ENCODE assay signal across 8 mouse cellular contexts in genomic region chr19:23144031-23144430, GRCm38 (mm10). TPM values are rescaled to one million over a fixed set of nuclear protein-coding genes. Genes with fewer than 3 reads are reported as not detected.
A peak's percentile ranks its signal among the peaks of the same experiment; 100 is the strongest.
DNase-seq lines count a peak whose midpoint lies in the region; ATAC-seq and TF ChIP-seq lines count a peak whose summit lies in the region.

No protein-coding gene starts in this region.

- H3K36me3 ChIP-seq in forebrain, postnatal 0 days (ENCODE audit: insufficient read depth) = no peaks in the 10 kb centered on the region
- H3K36me3 ChIP-seq in forebrain, embryonic 11.5 days (ENCODE audit: control insufficient read depth, insufficient read depth, low read length) = no peaks in the 10 kb centered on the region
- 0 out of 2 replicates have a peak, but pooled peaks cover 5% of the 10 kb centered on the region for H3K36me3 ChIP-seq in kidney, postnatal 0 days (ENCODE audit: insufficient read depth, low read length)
- H3K36me3 ChIP-seq in kidney, embryonic 14.5 days (ENCODE audit: control insufficient read depth, insufficient read depth, low read length) = no peaks in the 10 kb centered on the region
- no peaks in the 10 kb centered on the region for H3K36me3 ChIP-seq in liver, embryonic 12.5 days

- H3K4me2 ChIP-seq in forebrain, postnatal 0 days (ENCODE audit: low read depth) = peak overlapping the region; percentile 96
- no peak overlapping the region for H3K4me2 ChIP-seq in forebrain, embryonic 11.5 days (ENCODE audit: low read depth, low read length, severe bottlenecking)
- peak overlapping the region; percentile 92 for H3K4me2 ChIP-seq in kidney, postnatal 0 days (ENCODE audit: low read length)
- H3K4me2 ChIP-seq in kidney, embryonic 14.5 days (replicated peaks; ENCODE audit: low read depth, low read length) = no peak overlapping the region; the same call in 1 of the 2 replicates
- H3K4me2 ChIP-seq in liver, embryonic 12.5 days = peak overlapping the region; percentile 100; the same call in 1 of the 2 replicates

- TF ChIP-seq CTCF in forebrain, postnatal 0 days (IDR thresholded peaks at IDR 0.05; ENCODE audit: low read depth) = no peak
- TF ChIP-seq CTCF in kidney, postnatal 0 days (IDR thresholded peaks at IDR 0.05; ENCODE audit: low read depth) = no peak

- ATAC-seq in forebrain, postnatal 0 days = no peak
- ATAC-seq in forebrain, embryonic 11.5 days (replicated peaks; ENCODE audit: low FRiP score) = no peak
- ATAC-seq in kidney, postnatal 0 days (replicated peaks; ENCODE audit: low FRiP score, low read depth) = no peak
- ATAC-seq in kidney, embryonic 14.5 days (ENCODE audit: low FRiP score, low TSS enrichment) = no peak
- no peak for ATAC-seq in liver, embryonic 12.5 days

- no peak overlapping the region for H3K9ac ChIP-seq in forebrain, postnatal 0 days
- H3K9ac ChIP-seq in forebrain, embryonic 11.5 days (ENCODE audit: low read length) = no peak overlapping the region
- H3K9ac ChIP-seq in kidney, postnatal 0 days (ENCODE audit: low read depth, low read length) = no peak overlapping the region
- H3K9ac ChIP-seq in kidney, embryonic 14.5 days (ENCODE audit: low read depth, low read length) = no peak overlapping the region
- no peak overlapping the region for H3K9ac ChIP-seq in liver, embryonic 12.5 days

- peaks cover 10% of the 10 kb centered on the region; the same call in 1 of the 2 replicates for H3K27me3 ChIP-seq in forebrain, postnatal 0 days (ENCODE audit: insufficient read depth, low read length)
- peaks cover 18% of the 10 kb centered on the region for H3K27me3 ChIP-seq in forebrain, embryonic 11.5 days (ENCODE audit: control insufficient read depth, insufficient read depth, low read length)
- H3K27me3 ChIP-seq in kidney, postnatal 0 days (ENCODE audit: insufficient read depth, low read length) = no peaks in the 10 kb centered on the region
- no peaks in the 10 kb centered on the region; the same call in none of the 2 replicates for H3K27me3 ChIP-seq in kidney, embryonic 14.5 days (ENCODE audit: control insufficient read depth, insufficient read depth, low read length)
- H3K27me3 ChIP-seq in liver, embryonic 12.5 days (replicated peaks) = peaks cover 22% of the 10 kb centered on the region

- no peak overlapping the region for H3K27ac ChIP-seq in forebrain, postnatal 0 days (ENCODE audit: low read depth, low read length)
- H3K27ac ChIP-seq in forebrain, embryonic 11.5 days (ENCODE audit: low read depth, low read length) = no peak overlapping the region
- H3K27ac ChIP-seq in kidney, postnatal 0 days = no peak overlapping the region
- no peak overlapping the region for H3K27ac ChIP-seq in kidney, embryonic 14.5 days (ENCODE audit: low read depth, low read length)
- no peak overlapping the region for H3K27ac ChIP-seq in liver, embryonic 12.5 days

- no peaks in the 10 kb centered on the region for H3K9me3 ChIP-seq in forebrain, postnatal 0 days (ENCODE audit: low read length)
- H3K9me3 ChIP-seq in forebrain, embryonic 11.5 days (ENCODE audit: control insufficient read depth, low read length) = no peaks in the 10 kb centered on the region
- no peaks in the 10 kb centered on the region for H3K9me3 ChIP-seq in kidney, postnatal 0 days (replicated peaks; ENCODE audit: low read length)
- no peaks in the 10 kb centered on the region for H3K9me3 ChIP-seq in kidney, embryonic 14.5 days (ENCODE audit: control insufficient read depth, low read length)
- H3K9me3 ChIP-seq in liver, embryonic 12.5 days (replicated peaks) = no peaks in the 10 kb centered on the region

- DNase-seq in forebrain, postnatal 0 days = no peak
- no peak for DNase-seq in forebrain, embryonic 11.5 days (ENCODE audit: low spot score)
- no peak for DNase-seq in kidney, postnatal 0 days (ENCODE audit: low spot score)
- DNase-seq in ES-CJ7 (ENCODE audit: low read depth, low spot score) = peak; percentile 82
- DNase-seq in embryo, embryonic 10.5 days (ENCODE audit: low spot score) = no peak
- no peak for DNase-seq in adrenal gland, adult 8-10 months

- WGBS in forebrain, postnatal 0 days = 57% methylated on average over 9 of the region's 9 CpGs
- 65% methylated on average over 9 of the region's 9 CpGs for WGBS in forebrain, embryonic 11.5 days
- WGBS in kidney, postnatal 0 days = 64% methylated on average over 9 of the region's 9 CpGs
- 69% methylated on average over 9 of the region's 9 CpGs for WGBS in kidney, embryonic 14.5 days
- WGBS in liver, embryonic 12.5 days (ENCODE audit: insufficient replicate concordance) = 47% methylated on average over 9 of the region's 9 CpGs

- H3K4me3 ChIP-seq in forebrain, postnatal 0 days (ENCODE audit: low read depth, low read length) = peak overlapping the region; percentile 63
- no peak overlapping the region for H3K4me3 ChIP-seq in forebrain, embryonic 11.5 days (ENCODE audit: low read depth, low read length)
- peak overlapping the region; percentile 74 for H3K4me3 ChIP-seq in kidney, postnatal 0 days (replicated peaks; ENCODE audit: low read depth, low read length)
- H3K4me3 ChIP-seq in kidney, embryonic 14.5 days (ENCODE audit: low read length) = no peak overlapping the region
- no peak overlapping the region for H3K4me3 ChIP-seq in liver, embryonic 12.5 days

- peaks cover 5% of the 10 kb centered on the region; the same call in 1 of the 2 replicates for H3K4me1 ChIP-seq in forebrain, postnatal 0 days (ENCODE audit: insufficient read depth)
- H3K4me1 ChIP-seq in forebrain, embryonic 11.5 days (replicated peaks; ENCODE audit: control insufficient read depth, insufficient read depth, low read length) = peaks cover 13% of the 10 kb centered on the region
- peaks cover 20% of the 10 kb centered on the region for H3K4me1 ChIP-seq in kidney, postnatal 0 days (replicated peaks; ENCODE audit: insufficient read depth, low read length)
- peaks cover 22% of the 10 kb centered on the region for H3K4me1 ChIP-seq in kidney, embryonic 14.5 days (ENCODE audit: control insufficient read depth, insufficient read depth, low read length)
- peaks cover 63% of the 10 kb centered on the region for H3K4me1 ChIP-seq in liver, embryonic 12.5 days

RNA-seq across cellular contexts. Expression of gene Klf9, which starts 3.0 kb away (rescaled TPM):
- total RNA-seq in forebrain, postnatal 0 days (2014; rRNA removed) = 22.5 and 25.9 TPM in 2 replicates
- 10.2 and 11.4 TPM in 2 replicates for polyA plus RNA-seq in forebrain, postnatal 0 days (2015; fragmentation: Nextera tagmentation; extraction: Ambion mirVana)
- 0.86 and 0.91 TPM in 2 replicates for polyA plus RNA-seq in forebrain, embryonic 11.5 days (2014; fragmentation: Nextera tagmentation; extraction: Ambion mirVana)
- 14.3 and 16.1 TPM in 2 replicates for polyA plus RNA-seq in kidney, postnatal 0 days (2015; fragmentation: Nextera tagmentation; extraction: Ambion mirVana)
- 2.7 and 4.2 TPM in 2 replicates for polyA plus RNA-seq in kidney, embryonic 14.5 days (2014; fragmentation: Nextera tagmentation; extraction: Ambion mirVana)
- 2.1 and 2.7 TPM in 2 replicates for polyA plus RNA-seq in liver, embryonic 12.5 days (2016; fragmentation: Nextera tagmentation; extraction: Ambion mirVana)
- 10 to 100 TPM; 57.6 to 89.0 (median 71.0) TPM for total RNA-seq in adrenal gland, adult 8-10 months (2022)

Comparison
In these comparisons a context has a peak if more than half of its experiments do, and no peak if none do; other contexts are left out.
1. H3K4me2 ChIP-seq: peak in forebrain, postnatal 0 days (single experiment), kidney, postnatal 0 days (single experiment) and liver, embryonic 12.5 days (single experiment); none in forebrain, embryonic 11.5 days (single experiment) and kidney, embryonic 14.5 days (single experiment).
2. H3K4me3 ChIP-seq: peak in forebrain, postnatal 0 days (single experiment) and kidney, postnatal 0 days (single experiment); none in forebrain, embryonic 11.5 days (single experiment), kidney, embryonic 14.5 days (single experiment) and liver, embryonic 12.5 days (single experiment).